Mouse (Mus musculus) spleen, adult 2 months (tissue): Measurements from ENCODE around the gene Prrx1. TPM values are rescaled to one million over a fixed set of nuclear protein-coding genes. Genes with fewer than 3 reads are reported as not detected.

Source experiments
- DNase-seq, 2 experiments: peaks; one replicate each; pipeline versions ENCODE4 v3.0.0 to v3.0.0-alpha.2; 2012 to 2021; ENCODE audit warnings: low spot score in 2 of 2, low read depth in 1 of 2
- H3K27ac ChIP-seq: fragments of 200-500 bp; 2 replicates; pipeline ENCODE4 v1.5.1; 2012; ENCODE audit warnings: low read length, inconsistent platforms; ENCODE audit not compliant: insufficient read depth
- H3K27me3 ChIP-seq: fragments of 200-500 bp; 2 replicates; pipeline ENCODE4 v1.6.1; 2012; ENCODE audit warnings: mild to moderate bottlenecking, moderate library complexity, low read length, inconsistent platforms; ENCODE audit not compliant: control insufficient read depth, insufficient read depth
- H3K36me3 ChIP-seq: fragments of 200-500 bp; 2 replicates; pipeline ENCODE4 v1.6.1; 2012; ENCODE audit warnings: mild to moderate bottlenecking, low read length, inconsistent platforms; ENCODE audit not compliant: control insufficient read depth, insufficient read depth
- H3K4me1 ChIP-seq: fragments of 200-500 bp; 2 replicates; pipeline ENCODE4 v1.6.1; 2011; ENCODE audit warnings: inconsistent platforms; ENCODE audit not compliant: control insufficient read depth, insufficient read depth, insufficient read length
- H3K4me3 ChIP-seq: fragments of 200-500 bp; 2 replicates; pipeline ENCODE4 v1.5.1; 2011; ENCODE audit warnings: mild to moderate bottlenecking, inconsistent platforms; ENCODE audit not compliant: insufficient read depth, insufficient read length; ENCODE audit errors: extremely low read depth
- CTCF ChIP-seq: fragments of 200-500 bp; IDR thresholded peaks from 2 replicates; pipeline ENCODE4 v1.5.1; 2011; ENCODE audit warnings: mild to moderate bottlenecking, inconsistent platforms; ENCODE audit not compliant: insufficient read depth, insufficient read length, insufficient replicate concordance; ENCODE audit errors: extremely low read depth
- POLR2A ChIP-seq: fragments of 200-500 bp; IDR thresholded peaks from 2 replicates; pipeline ENCODE4 v1.6.1; 2011; ENCODE audit warnings: low read depth, low read length, inconsistent platforms
- WGBS: fragments of 180-500 bp; shearing (Covaris S2); methylation state at CpG from one replicate; pipeline ENCODE4 v1.1.7; 2018; 5-methylcytosine and 5-hydroxymethylcytosine counted together
- polyA plus RNA-seq: library from polyadenylated mRNA; depleted of rRNA; stranded (reverse); fragments of >200 nt; gene quantifications from 2 replicates; pipeline ENCODE4 v1.2.3, GENCODE M21; 2012

The Prrx1 gene
- polyA plus RNA-seq, 1 experiment = 1.7 TPM

- no peak for DNase-seq
- Histone ChIP-seq H3K36me3 (no peaks in the 10 kb centered on the region), H3K27ac (no peak overlapping the region), H3K4me3 (no peak overlapping the region), H3K4me1 (peaks cover 3% of the 10 kb centered on the region; the same call in 1 of the 2 replicates), H3K27me3 (no peaks in the 10 kb centered on the region)
- WGBS = 81% methylated on average over 3 of the region's 3 CpGs
- no peak for TF ChIP-seq CTCF
- no peak for TF ChIP-seq POLR2A
Measured at GRCm38 (mm10) chr1:163285136-163285535, 28.4 kb downstream of the Prrx1 start.

DNA sequence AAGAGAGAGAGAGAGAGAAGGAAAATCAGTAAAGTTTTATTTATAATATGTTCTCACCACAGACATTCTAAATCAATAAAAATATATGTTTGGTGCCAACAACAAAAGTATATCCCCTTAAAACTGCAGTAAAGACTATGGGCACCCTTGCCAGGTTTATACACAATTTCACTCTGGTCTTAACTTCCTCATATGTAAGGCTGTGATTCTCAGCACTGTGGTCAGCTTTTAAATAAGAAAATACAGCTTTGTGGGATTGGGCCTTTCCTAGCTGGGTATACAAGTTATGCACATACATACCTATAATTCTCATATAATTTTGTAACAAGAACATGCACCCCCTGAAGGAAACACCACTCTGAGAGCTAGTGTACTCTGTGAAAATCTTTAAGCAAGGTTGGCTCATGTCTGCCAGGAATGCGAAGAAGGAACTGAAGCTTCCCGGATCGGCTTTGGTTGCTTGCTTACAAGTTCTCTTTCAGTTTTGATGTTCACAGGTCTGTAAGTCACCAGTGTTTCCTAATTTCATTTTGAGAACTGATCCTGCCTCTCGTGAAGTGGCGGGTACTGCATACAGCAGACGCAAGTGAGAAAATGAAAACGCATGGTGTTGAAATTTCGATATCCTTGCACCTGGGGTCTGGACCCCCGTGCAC, 29.4 kb downstream of the Prrx1 start:
- Histone ChIP-seq H3K4me1 (peaks cover 3% of the 10 kb centered on the region; the same call in 1 of the 2 replicates), H3K27ac (no peak overlapping the region), H3K36me3 (no peaks in the 10 kb centered on the region), H3K4me3 (no peak overlapping the region), H3K27me3 (no peaks in the 10 kb centered on the region)
- WGBS = 71% methylated on average over 9 of the region's 9 CpGs
- TF ChIP-seq POLR2A (no peak), CTCF (no peak)
- DNase-seq = no peak

DNA sequence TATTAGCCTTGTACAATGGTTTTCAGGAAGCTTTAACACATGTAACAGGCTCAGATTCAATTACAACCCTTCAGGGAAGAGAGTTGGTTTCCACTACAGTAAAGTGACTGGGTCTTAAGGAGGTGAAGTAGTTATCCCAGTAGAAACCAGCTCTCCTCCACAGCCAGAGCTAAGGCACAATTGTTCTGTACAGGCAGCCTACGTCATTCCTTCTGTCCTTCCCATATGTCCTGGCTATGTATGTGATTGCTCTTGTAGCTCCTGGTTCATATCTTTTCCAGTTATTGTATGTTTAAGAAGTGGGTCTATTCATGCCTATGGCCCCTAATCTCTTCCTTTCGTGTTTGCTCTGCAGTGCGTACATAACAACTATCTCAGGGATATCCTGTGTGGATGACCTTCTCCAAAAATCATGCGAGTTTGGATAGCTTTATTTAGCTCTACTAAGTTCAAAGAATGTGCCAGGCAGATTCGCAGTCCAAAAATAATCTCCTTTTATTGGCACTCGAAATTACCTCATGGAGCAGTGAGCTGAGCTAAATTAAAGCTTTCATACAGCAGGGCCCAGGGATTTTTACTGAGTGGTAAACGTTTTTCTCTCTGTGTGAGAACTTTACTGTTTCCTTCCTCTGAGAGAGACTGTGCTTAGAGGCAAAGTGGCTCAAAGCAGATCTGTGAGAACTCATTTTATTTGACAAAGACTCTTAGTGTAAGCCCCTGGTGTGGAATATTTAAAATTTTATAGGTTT, 31.9 kb downstream of the Prrx1 start:
- no peak overlapping the region for H3K4me3 ChIP-seq
- H3K4me1 ChIP-seq = peaks cover 3% of the 10 kb centered on the region; the same call in 1 of the 2 replicates
- H3K27ac ChIP-seq = no peak overlapping the region
- no peaks in the 10 kb centered on the region for H3K36me3 ChIP-seq
- 66% methylated on average over 7 of the region's 7 CpGs for WGBS
- TF ChIP-seq POLR2A = no peak
- no peak for TF ChIP-seq CTCF
- H3K27me3 ChIP-seq = no peaks in the 10 kb centered on the region
- DNase-seq = no peak

GRCm38 (mm10) chr1:163280842-163281122, 32.7 kb downstream of the Prrx1 start:
- TF ChIP-seq POLR2A = no peak
- TF ChIP-seq CTCF = no peak
- no peak for DNase-seq
- 81% methylated on average over 2 of the region's 2 CpGs for WGBS
- Histone ChIP-seq H3K4me3 (no peak overlapping the region), H3K36me3 (no peaks in the 10 kb centered on the region), H3K27ac (no peak overlapping the region), H3K27me3 (no peaks in the 10 kb centered on the region), H3K4me1 (peaks cover 3% of the 10 kb centered on the region; the same call in 1 of the 2 replicates)

DNA sequence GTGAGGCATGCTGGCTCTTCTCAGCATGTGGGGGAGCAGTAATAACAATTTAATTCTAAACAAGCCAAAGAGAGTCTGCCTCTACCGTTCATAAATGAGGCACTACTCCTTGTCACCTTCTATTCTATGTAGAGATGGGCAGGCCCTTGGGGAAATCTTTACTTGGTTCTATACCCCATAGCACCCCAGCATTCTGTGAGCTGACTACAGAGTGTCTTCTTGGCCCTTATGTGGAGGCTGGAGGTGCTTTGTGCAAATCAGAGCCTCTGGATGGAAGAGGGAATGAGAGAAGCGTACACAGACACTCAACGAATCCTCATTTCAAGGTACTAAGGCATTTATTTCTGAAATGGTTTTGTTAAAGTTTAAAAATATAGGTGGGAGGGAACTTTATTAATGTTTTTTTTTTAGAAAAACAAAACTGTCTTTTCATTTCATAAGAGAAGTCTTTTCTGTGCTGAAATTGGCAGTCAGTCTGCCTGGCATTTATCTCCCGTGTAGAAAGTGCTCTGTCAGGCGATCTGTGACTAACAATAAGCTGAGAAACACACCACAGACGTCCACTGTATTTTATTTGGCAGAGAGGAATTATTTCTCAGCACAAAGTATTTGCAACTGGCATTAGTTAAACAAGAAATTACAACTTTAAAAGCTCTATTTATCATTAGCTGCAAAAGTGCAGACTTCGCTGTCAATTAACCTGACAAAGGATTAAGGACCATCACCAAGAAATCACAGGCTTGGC, 33.2 kb downstream of the Prrx1 start:
- DNase-seq = no peak
- H3K4me1 ChIP-seq = peaks cover 3% of the 10 kb centered on the region; the same call in 1 of the 2 replicates
- H3K4me3 ChIP-seq = no peak overlapping the region
- H3K27me3 ChIP-seq = no peaks in the 10 kb centered on the region
- no peaks in the 10 kb centered on the region for H3K36me3 ChIP-seq
- TF ChIP-seq POLR2A (no peak), CTCF (no peak)
- H3K27ac ChIP-seq = no peak overlapping the region
- WGBS = 77% methylated on average over 7 of the region's 7 CpGs

DNA sequence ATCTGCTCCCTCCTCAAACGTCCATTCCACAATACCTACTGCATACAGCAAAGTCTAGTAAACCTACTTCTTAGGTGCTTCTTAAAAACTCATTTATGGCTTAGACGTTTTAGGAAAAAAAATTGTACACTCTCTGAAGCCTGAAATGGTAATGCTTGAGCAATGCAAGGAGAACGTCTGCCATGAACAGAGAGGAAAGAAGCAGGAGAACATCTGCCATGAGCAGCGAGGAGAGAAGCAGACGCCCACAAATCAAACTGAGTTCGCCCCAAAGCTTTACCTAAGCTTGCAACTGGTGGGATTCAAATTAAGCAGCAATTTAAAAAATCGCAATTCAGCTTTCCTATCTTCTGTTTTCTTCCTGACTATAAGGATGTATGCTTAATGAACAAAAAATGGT, 36.4 kb downstream of the Prrx1 start:
- H3K4me1 ChIP-seq = no peaks in the 10 kb centered on the region
- WGBS = 89% methylated on average over 7 of the region's 7 CpGs
- DNase-seq = no peak

GRCm38 (mm10) chr1:163274919-163275318, 38.6 kb downstream of the Prrx1 start:
- Histone ChIP-seq H3K4me1 (no peaks in the 10 kb centered on the region), H3K36me3 (no peaks in the 10 kb centered on the region), H3K27ac (no peak overlapping the region), H3K4me3 (no peak overlapping the region), H3K27me3 (no peaks in the 10 kb centered on the region)
- no peak for DNase-seq
- no peak for TF ChIP-seq POLR2A
- TF ChIP-seq CTCF = no peak
- WGBS = 91% methylated on average over 3 of the region's 3 CpGs

More for the DNA sequence above, 36.4 kb downstream of the Prrx1 start:
- TF ChIP-seq POLR2A (no peak), CTCF (no peak)
- Histone ChIP-seq H3K27ac (no peak overlapping the region), H3K4me3 (no peak overlapping the region), H3K36me3 (no peaks in the 10 kb centered on the region), H3K27me3 (no peaks in the 10 kb centered on the region)
